ENCODE assay signal across 13 mouse cellular contexts in the genomic region with DNA sequence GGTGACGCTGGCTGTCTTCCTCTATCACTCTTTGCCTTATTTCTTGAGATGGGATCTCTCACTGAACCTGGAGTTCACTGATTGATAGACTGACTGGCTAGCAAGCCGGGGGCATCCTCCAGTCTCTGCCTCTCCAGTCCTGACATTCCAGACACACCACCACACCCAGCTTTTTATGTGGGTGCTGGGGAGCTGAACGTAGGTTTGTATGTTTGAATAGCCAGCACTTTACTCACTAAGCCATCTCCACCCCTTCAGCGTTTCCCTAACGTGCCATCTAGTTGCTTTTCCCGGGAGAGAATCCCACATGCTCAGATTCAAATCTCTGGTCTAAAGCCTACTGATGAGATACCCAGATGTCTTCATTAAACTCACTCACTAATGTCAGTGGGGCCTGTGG. TPM values are rescaled to one million over a fixed set of nuclear protein-coding genes. Genes with fewer than 3 reads are reported as not detected.
DNase-seq lines count a peak whose midpoint lies in the region; ATAC-seq and TF ChIP-seq lines count a peak whose summit lies in the region.
"Had no signal": no experiment of that assay in that cellular context is flagged by ENCODE, and none has a peak within 500 bp of the region (broad histone marks: within the 10 kb centered on the region; RNA-seq: fewer than 3 reads in every experiment).

No protein-coding gene starts in this region.

- no peak overlapping the region for H3K4me3 ChIP-seq in kidney, embryonic 16.5 days (ENCODE audit: low read length)
- no peak overlapping the region for H3K4me3 ChIP-seq in embryonic facial prominence, embryonic 13.5 days
- no peak overlapping the region for H3K4me3 ChIP-seq in liver, postnatal 0 days (ENCODE audit: low read depth, low read length)
- no peak overlapping the region for H3K4me3 ChIP-seq in forebrain, postnatal 0 days (ENCODE audit: low read depth, low read length)
- H3K4me3 ChIP-seq: hindbrain, embryonic 15.5 days; limb, embryonic 12.5 days; midbrain, embryonic 15.5 days had no signal

- no peak for TF ChIP-seq CTCF in liver, postnatal 0 days (IDR thresholded peaks at IDR 0.05; ENCODE audit: low read depth)
- no peak for TF ChIP-seq CTCF in forebrain, postnatal 0 days (IDR thresholded peaks at IDR 0.05; ENCODE audit: low read depth)

- no peaks in the 10 kb centered on the region for H3K27me3 ChIP-seq in kidney, embryonic 16.5 days (ENCODE audit: insufficient read depth, low read length)
- no peaks in the 10 kb centered on the region for H3K27me3 ChIP-seq in embryonic facial prominence, embryonic 13.5 days
- no peaks in the 10 kb centered on the region for H3K27me3 ChIP-seq in liver, postnatal 0 days (ENCODE audit: insufficient read depth, low read length)
- H3K27me3 ChIP-seq in forebrain, postnatal 0 days (ENCODE audit: insufficient read depth, low read length) = no peaks in the 10 kb centered on the region
- H3K27me3 ChIP-seq: hindbrain, embryonic 15.5 days; limb, embryonic 12.5 days; midbrain, embryonic 15.5 days had no signal

- H3K4me2 ChIP-seq in kidney, embryonic 16.5 days (replicated peaks; ENCODE audit: low read depth, low read length) = no peak overlapping the region
- H3K4me2 ChIP-seq in embryonic facial prominence, embryonic 13.5 days = no peak overlapping the region
- peak overlapping the region; percentile 52; the same call in 1 of the 2 replicates for H3K4me2 ChIP-seq in liver, postnatal 0 days (ENCODE audit: low read depth, low read length)
- no peak overlapping the region for H3K4me2 ChIP-seq in forebrain, postnatal 0 days (ENCODE audit: low read depth)
- H3K4me2 ChIP-seq: hindbrain, embryonic 15.5 days; limb, embryonic 12.5 days; midbrain, embryonic 15.5 days had no signal

- H3K36me3 ChIP-seq in kidney, embryonic 16.5 days (ENCODE audit: insufficient read depth, low read length) = no peaks in the 10 kb centered on the region
- no peaks in the 10 kb centered on the region for H3K36me3 ChIP-seq in embryonic facial prominence, embryonic 13.5 days
- no peaks in the 10 kb centered on the region for H3K36me3 ChIP-seq in liver, postnatal 0 days (replicated peaks; ENCODE audit: insufficient read depth, low read length)
- H3K36me3 ChIP-seq in forebrain, postnatal 0 days (ENCODE audit: insufficient read depth) = no peaks in the 10 kb centered on the region
- H3K36me3 ChIP-seq: hindbrain, embryonic 15.5 days; limb, embryonic 12.5 days; midbrain, embryonic 15.5 days had no signal

- no peak for DNase-seq in kidney, postnatal 14 days
- peak; percentile 49 for DNase-seq in NIH3T3 (ENCODE audit: low read depth)
- no peak for DNase-seq in liver, postnatal 0 days
- no peak for DNase-seq in right cerebral cortex, adult 2 months (ENCODE audit: low spot score in 2 of 2)
- DNase-seq in forebrain, postnatal 0 days = no peak
- DNase-seq: adrenal gland, postnatal 25 days; cerebellum, adult 9-10 months; thymus, postnatal 14 days had no signal

- H3K9ac ChIP-seq in kidney, embryonic 16.5 days (replicated peaks; ENCODE audit: low read length) = no peak overlapping the region
- no peak overlapping the region for H3K9ac ChIP-seq in embryonic facial prominence, embryonic 13.5 days
- H3K9ac ChIP-seq in liver, postnatal 0 days (replicated peaks) = no peak overlapping the region
- H3K9ac ChIP-seq in forebrain, postnatal 0 days = no peak overlapping the region
- H3K9ac ChIP-seq: hindbrain, embryonic 15.5 days; limb, embryonic 12.5 days; midbrain, embryonic 15.5 days had no signal

- no peak for TF ChIP-seq EP300 in liver, postnatal 0 days (IDR thresholded peaks at IDR 0.05; ENCODE audit: low read depth)

- H3K9me3 ChIP-seq in kidney, embryonic 16.5 days (ENCODE audit: low read length) = no peaks in the 10 kb centered on the region
- no peaks in the 10 kb centered on the region for H3K9me3 ChIP-seq in embryonic facial prominence, embryonic 13.5 days
- no peaks in the 10 kb centered on the region for H3K9me3 ChIP-seq in liver, postnatal 0 days (ENCODE audit: low read length)
- H3K9me3 ChIP-seq in forebrain, postnatal 0 days (ENCODE audit: low read length) = no peaks in the 10 kb centered on the region
- H3K9me3 ChIP-seq: hindbrain, embryonic 15.5 days; midbrain, embryonic 15.5 days had no signal

- WGBS in kidney, embryonic 16.5 days = 57% methylated on average over 6 of the region's 6 CpGs
- 63% methylated on average over 6 of the region's 6 CpGs for WGBS in embryonic facial prominence, embryonic 13.5 days
- WGBS in liver, postnatal 0 days (ENCODE audit: insufficient replicate concordance) = 68% methylated on average over 6 of the region's 6 CpGs
- WGBS in forebrain, postnatal 0 days = 79% methylated on average over 6 of the region's 6 CpGs

- H3K4me1 ChIP-seq in kidney, embryonic 16.5 days (ENCODE audit: insufficient read depth, low read length) = peaks cover 33% of the 10 kb centered on the region
- H3K4me1 ChIP-seq in embryonic facial prominence, embryonic 13.5 days = peaks cover 44% of the 10 kb centered on the region
- peaks cover 17% of the 10 kb centered on the region for H3K4me1 ChIP-seq in liver, postnatal 0 days (ENCODE audit: insufficient read depth)
- H3K4me1 ChIP-seq in forebrain, postnatal 0 days (ENCODE audit: insufficient read depth) = no peaks in the 10 kb centered on the region
- H3K4me1 ChIP-seq: hindbrain, embryonic 15.5 days; midbrain, embryonic 15.5 days had no signal

- ATAC-seq in kidney, embryonic 16.5 days (ENCODE audit: low FRiP score, low TSS enrichment) = no peak
- no peak for ATAC-seq in embryonic facial prominence, embryonic 13.5 days (ENCODE audit: insufficient number of reproducible peaks, insufficient read depth, low FRiP score, low TSS enrichment, low read depth)
- ATAC-seq in liver, postnatal 0 days = no peak
- no peak for ATAC-seq in forebrain, postnatal 0 days
- ATAC-seq: midbrain, embryonic 15.5 days had no signal

- H3K27ac ChIP-seq in kidney, embryonic 16.5 days (ENCODE audit: low read length) = peak overlapping the region; percentile 99
- H3K27ac ChIP-seq in embryonic facial prominence, embryonic 13.5 days = peak overlapping the region; percentile 93
- H3K27ac ChIP-seq in liver, postnatal 0 days (ENCODE audit: low read depth) = no peak overlapping the region
- no peak overlapping the region for H3K27ac ChIP-seq in forebrain, postnatal 0 days (ENCODE audit: low read depth, low read length)
- H3K27ac ChIP-seq: hindbrain, embryonic 15.5 days; midbrain, embryonic 15.5 days had no signal

RNA-seq across cellular contexts. Expression of a gene that starts 14.3 kb away (rescaled TPM):
- 16.0 and 17.7 TPM in 2 replicates for polyA plus RNA-seq in kidney, embryonic 16.5 days (2015; fragmentation: Nextera tagmentation; extraction: Ambion mirVana)
- 9.1 and 9.3 TPM in 2 replicates for polyA plus RNA-seq in embryonic facial prominence, embryonic 13.5 days (2015; fragmentation: Nextera tagmentation; extraction: Ambion mirVana)
- polyA plus RNA-seq in liver, postnatal 0 days (2015; fragmentation: Nextera tagmentation; extraction: Ambion mirVana) = 13.3 and 15.2 TPM in 2 replicates
- 20.3 and 20.7 TPM in 2 replicates for total RNA-seq in forebrain, postnatal 0 days (2014; rRNA removed)
- 9.9 and 12.2 TPM in 2 replicates for polyA plus RNA-seq in forebrain, postnatal 0 days (2015; fragmentation: Nextera tagmentation; extraction: Ambion mirVana)

RNA-seq across cellular contexts. Expression of a gene that starts 43.7 kb away (rescaled TPM):
- 585 and 609 TPM in 2 replicates for polyA plus RNA-seq in kidney, embryonic 16.5 days (2015; fragmentation: Nextera tagmentation; extraction: Ambion mirVana)
- polyA plus RNA-seq in embryonic facial prominence, embryonic 13.5 days (2015; fragmentation: Nextera tagmentation; extraction: Ambion mirVana) = 725 and 760 TPM in 2 replicates
- 587 and 618 TPM in 2 replicates for polyA plus RNA-seq in liver, postnatal 0 days (2015; fragmentation: Nextera tagmentation; extraction: Ambion mirVana)
- 129 and 139 TPM in 2 replicates for total RNA-seq in forebrain, postnatal 0 days (2014; rRNA removed)
- polyA plus RNA-seq in forebrain, postnatal 0 days (2015; fragmentation: Nextera tagmentation; extraction: Ambion mirVana) = 208 and 277 TPM in 2 replicates

RNA-seq across cellular contexts. Expression of a gene that starts 59.6 kb away (rescaled TPM):
- polyA plus RNA-seq in kidney, embryonic 16.5 days (2015; fragmentation: Nextera tagmentation; extraction: Ambion mirVana) = 578 and 635 TPM in 2 replicates
- 818 and 902 TPM in 2 replicates for polyA plus RNA-seq in embryonic facial prominence, embryonic 13.5 days (2015; fragmentation: Nextera tagmentation; extraction: Ambion mirVana)
- polyA plus RNA-seq in liver, postnatal 0 days (2015; fragmentation: Nextera tagmentation; extraction: Ambion mirVana) = 85.7 and 147 TPM in 2 replicates
- 131 and 133 TPM in 2 replicates for total RNA-seq in forebrain, postnatal 0 days (2014; rRNA removed)
- 120 and 134 TPM in 2 replicates for polyA plus RNA-seq in forebrain, postnatal 0 days (2015; fragmentation: Nextera tagmentation; extraction: Ambion mirVana)

Comparison
In these comparisons a context has a peak if more than half of its experiments do, and no peak if none do; other contexts are left out.
1. H3K27ac ChIP-seq: peak in kidney, embryonic 16.5 days (single experiment) and embryonic facial prominence, embryonic 13.5 days (single experiment); none in liver, postnatal 0 days (single experiment) and forebrain, postnatal 0 days (single experiment).